Mouse (Mus musculus) myocyte (in vitro differentiated cells): ENCODE results near the gene Trnt1.

Experiments
- MAX ChIP-seq: IDR thresholded peaks from one replicate; pipeline ENCODE4 v1.6.1; 2011; ENCODE audit warnings: low read depth, mild to moderate bottlenecking, control low read depth
- MYOD1 ChIP-seq, 3 experiments: IDR thresholded peaks; one replicate each; pipeline ENCODE4 v1.6.1; 2011; ENCODE audit warnings: control low read depth in 2 of 3, low read depth in 2 of 3, mild to moderate bottlenecking in 2 of 3, moderate library complexity in 1 of 3; ENCODE audit not compliant: insufficient read length in 2 of 3, control insufficient read depth in 1 of 3
- MYOG ChIP-seq, 3 experiments: IDR thresholded peaks; one replicate each; pipeline ENCODE4 v1.6.1; 2011; ENCODE audit warnings: control low read depth in 2 of 3, low read depth in 2 of 3, mild to moderate bottlenecking in 2 of 3; ENCODE audit not compliant: insufficient read length in 2 of 3, control insufficient read depth in 1 of 3, insufficient read depth in 1 of 3
- POLR2A ChIP-seq: IDR thresholded peaks from one replicate; pipeline ENCODE4 v1.6.1; 2011; ENCODE audit warnings: low read depth, mild to moderate bottlenecking, control low read depth, moderate library complexity; ENCODE audit not compliant: insufficient read length
- POLR2AphosphoS2 ChIP-seq: IDR thresholded peaks from one replicate; pipeline ENCODE4 v1.6.1; 2011; ENCODE audit warnings: low read depth, control low read depth; ENCODE audit not compliant: insufficient read length
- REST ChIP-seq: IDR thresholded peaks from one replicate; pipeline ENCODE4 v1.6.1; 2011; ENCODE audit warnings: mild to moderate bottlenecking, control low read depth, moderate library complexity; ENCODE audit not compliant: insufficient read depth, insufficient read length
- TCF12 ChIP-seq: IDR thresholded peaks from one replicate; pipeline ENCODE4 v1.6.1; 2011; ENCODE audit warnings: mild to moderate bottlenecking, control low read depth; ENCODE audit not compliant: poor library complexity, insufficient read depth, severe bottlenecking
- TCF3 ChIP-seq: IDR thresholded peaks from one replicate; pipeline ENCODE4 v1.6.1; 2011; ENCODE audit warnings: low read depth, control low read depth; ENCODE audit not compliant: insufficient read length
- USF1 ChIP-seq: IDR thresholded peaks from one replicate; pipeline ENCODE4 v1.6.1; 2011; ENCODE audit warnings: low read depth, mild to moderate bottlenecking, control low read depth, moderate library complexity

DNA sequence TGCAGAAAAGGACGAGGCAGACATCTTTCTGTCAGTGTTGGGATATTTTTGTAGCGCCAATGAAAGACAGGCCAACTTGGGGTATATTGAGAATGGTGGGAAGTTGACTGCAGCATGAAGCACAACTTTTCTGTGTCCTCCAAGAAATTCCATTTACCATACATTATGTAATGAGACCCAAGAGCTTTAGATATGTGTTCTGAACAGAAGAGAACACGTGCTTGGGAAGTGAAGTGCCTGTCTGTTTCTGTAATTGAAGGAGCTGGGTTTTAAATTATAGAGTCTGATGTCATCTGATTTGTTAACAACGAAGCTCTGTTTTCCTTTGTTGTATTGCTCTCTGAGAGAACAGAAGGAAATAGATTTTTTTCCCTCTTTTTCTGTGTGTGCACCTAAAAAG is 1.1 kb downstream of the Trnt1 start:
- TF ChIP-seq USF1 (no peak), TCF12 (no peak), MYOG (IDR thresholded peaks at IDR 0.05; ENCODE audit: control insufficient read depth in 1 of 3, insufficient read depth in 1 of 3, insufficient read length in 2 of 3, low read depth in 2 of 3) (no peak), POLR2A (no peak), MYOD1 (IDR thresholded peaks at IDR 0.05; ENCODE audit: control insufficient read depth in 1 of 3, insufficient read length in 2 of 3, low read depth in 2 of 3) (no peak), MAX (no peak), REST (no peak), TCF3 (no peak), POLR2AphosphoS2 (no peak)
